Mouse (Mus musculus): ENCODE results near the gene ccdc198. TPM values are rescaled to one million over a fixed set of nuclear protein-coding genes. Genes with fewer than 3 reads are reported as not detected.
"Not testable (repeated sequence)": the region's sequence is repeated elsewhere in the genome, so short reads cannot be mapped to it uniquely, and the experiment has no call there.

Gene ccdc198
- polyA plus RNA-seq, 1 experiment = not detected

GRCm38 (mm10) chr14:49226471-49226870 lies 18.8 kb downstream of the ccdc198 start:
- H3K27me3 ChIP-seq (ENCODE audit: control insufficient read depth, insufficient read depth, low read length) = no peaks in the 10 kb centered on the region
- no peak for DNase-seq
- no peak for TF ChIP-seq POLR2A (IDR thresholded peaks at IDR 0.05; ENCODE audit: borderline replicate concordance, insufficient read depth, low read length)
- no peak for TF ChIP-seq CTCF (IDR thresholded peaks at IDR 0.05; ENCODE audit: borderline replicate concordance, insufficient read depth, low read depth, low read length)
- WGBS = 42% methylated on average over 7 of the region's 7 CpGs
- H3K4me1 ChIP-seq (ENCODE audit: control insufficient read depth, insufficient read depth, low read length) = no peaks in the 10 kb centered on the region
- H3K4me3 ChIP-seq (replicated peaks; ENCODE audit: insufficient read depth, low read depth, low read length) = no peak overlapping the region
- H3K27ac ChIP-seq (ENCODE audit: insufficient read depth, low read length) = no peak overlapping the region

GRCm38 (mm10) chr14:49221771-49222170 lies 23.5 kb downstream of the ccdc198 start:
- DNase-seq = no peak
- H3K4me1 ChIP-seq (ENCODE audit: control insufficient read depth, insufficient read depth, low read length) = no peaks in the 10 kb centered on the region
- no peaks in the 10 kb centered on the region for H3K27me3 ChIP-seq (ENCODE audit: control insufficient read depth, insufficient read depth, low read length)
- no peak overlapping the region for H3K27ac ChIP-seq (ENCODE audit: insufficient read depth, low read length)
- 81% methylated on average over 2 of the region's 2 CpGs for WGBS
- no peak overlapping the region for H3K4me3 ChIP-seq (replicated peaks; ENCODE audit: insufficient read depth, low read depth, low read length)
- TF ChIP-seq POLR2A (IDR thresholded peaks at IDR 0.05; ENCODE audit: borderline replicate concordance, insufficient read depth, low read length) (no peak), CTCF (IDR thresholded peaks at IDR 0.05; ENCODE audit: borderline replicate concordance, insufficient read depth, low read depth, low read length) (no peak)

- H3K4me1 ChIP-seq (ENCODE audit: control insufficient read depth, insufficient read depth, low read length); DNase-seq; H3K27me3 ChIP-seq (ENCODE audit: control insufficient read depth, insufficient read depth, low read length); H3K27ac ChIP-seq (ENCODE audit: insufficient read depth, low read length); H3K4me3 ChIP-seq (replicated peaks; ENCODE audit: insufficient read depth, low read depth, low read length): not testable (repeated sequence)
- 88% methylated on average over 4 of the region's 4 CpGs for WGBS
Observed at GRCm38 (mm10) chr14:49219466-49220022, 25.7 kb downstream of the ccdc198 start.

GRCm38 (mm10) chr14:49218677-49219076 lies 26.6 kb downstream of the ccdc198 start:
- Histone ChIP-seq H3K4me3 (replicated peaks; ENCODE audit: insufficient read depth, low read depth, low read length) (no peak overlapping the region), H3K27ac (ENCODE audit: insufficient read depth, low read length) (no peak overlapping the region), H3K4me1 (ENCODE audit: control insufficient read depth, insufficient read depth, low read length) (no peaks in the 10 kb centered on the region), H3K27me3 (ENCODE audit: control insufficient read depth, insufficient read depth, low read length) (no peaks in the 10 kb centered on the region)
- DNase-seq = no peak
- 69% methylated on average over 7 of the region's 7 CpGs for WGBS
- TF ChIP-seq CTCF (IDR thresholded peaks at IDR 0.05; ENCODE audit: borderline replicate concordance, insufficient read depth, low read depth, low read length) (no peak), POLR2A (IDR thresholded peaks at IDR 0.05; ENCODE audit: borderline replicate concordance, insufficient read depth, low read length) (no peak)

GRCm38 (mm10) chr14:49210215-49210614 lies 35.1 kb downstream of the ccdc198 start:
- not testable (repeated sequence) for H3K27ac ChIP-seq (ENCODE audit: insufficient read depth, low read length)
- 91% methylated on average over 3 of the region's 3 CpGs for WGBS

GRCm38 (mm10) chr14:49201073-49201778 lies 44.0 kb downstream of the ccdc198 start:
- Histone ChIP-seq H3K27me3 (ENCODE audit: control insufficient read depth, insufficient read depth, low read length) (no peaks in the 10 kb centered on the region), H3K4me3 (replicated peaks; ENCODE audit: insufficient read depth, low read depth, low read length) (no peak overlapping the region), H3K27ac (ENCODE audit: insufficient read depth, low read length) (no peak overlapping the region), H3K4me1 (ENCODE audit: control insufficient read depth, insufficient read depth, low read length) (no peaks in the 10 kb centered on the region)
- WGBS = 86% methylated on average over 9 of the region's 9 CpGs
- TF ChIP-seq POLR2A (IDR thresholded peaks at IDR 0.05; ENCODE audit: borderline replicate concordance, insufficient read depth, low read length) = no peak
- TF ChIP-seq CTCF (IDR thresholded peaks at IDR 0.05; ENCODE audit: borderline replicate concordance, insufficient read depth, low read depth, low read length) = no peak
- DNase-seq = no peak

More at GRCm38 (mm10) chr14:49210215-49210614, 35.1 kb downstream of the ccdc198 start:
- DNase-seq; H3K4me3 ChIP-seq (replicated peaks; ENCODE audit: insufficient read depth, low read depth, low read length); H3K27me3 ChIP-seq (ENCODE audit: control insufficient read depth, insufficient read depth, low read length); H3K4me1 ChIP-seq (ENCODE audit: control insufficient read depth, insufficient read depth, low read length): not testable (repeated sequence)

- Histone ChIP-seq H3K27me3 (ENCODE audit: control insufficient read depth, insufficient read depth, low read length) (no peaks in the 10 kb centered on the region), H3K4me3 (replicated peaks; ENCODE audit: insufficient read depth, low read depth, low read length) (no peak overlapping the region), H3K27ac (ENCODE audit: insufficient read depth, low read length) (no peak overlapping the region), H3K4me1 (ENCODE audit: control insufficient read depth, insufficient read depth, low read length) (no peaks in the 10 kb centered on the region)
- TF ChIP-seq CTCF (IDR thresholded peaks at IDR 0.05; ENCODE audit: borderline replicate concordance, insufficient read depth, low read depth, low read length) (no peak), POLR2A (IDR thresholded peaks at IDR 0.05; ENCODE audit: borderline replicate concordance, insufficient read depth, low read length) (no peak)
- DNase-seq = no peak
- WGBS = 93% methylated on average over 2 of the region's 2 CpGs
Observed at GRCm38 (mm10) chr14:49197031-49197527, 48.2 kb downstream of the ccdc198 start.

- TF ChIP-seq POLR2A (IDR thresholded peaks at IDR 0.05; ENCODE audit: borderline replicate concordance, insufficient read depth, low read length) (no peak), CTCF (IDR thresholded peaks at IDR 0.05; ENCODE audit: borderline replicate concordance, insufficient read depth, low read depth, low read length) (no peak)
- no peaks in the 10 kb centered on the region for H3K4me1 ChIP-seq (ENCODE audit: control insufficient read depth, insufficient read depth, low read length)
- no peaks in the 10 kb centered on the region for H3K27me3 ChIP-seq (ENCODE audit: control insufficient read depth, insufficient read depth, low read length)
- H3K27ac ChIP-seq (ENCODE audit: insufficient read depth, low read length) = no peak overlapping the region
- 92% methylated on average over 2 of the region's 2 CpGs for WGBS
- no peak overlapping the region for H3K4me3 ChIP-seq (replicated peaks; ENCODE audit: insufficient read depth, low read depth, low read length)
- no peak for DNase-seq
Observed at GRCm38 (mm10) chr14:49186270-49186669, 59.0 kb downstream of the ccdc198 start.
